Mouse (Mus musculus) limb, embryonic 10.5 days (tissue): ENCODE results near the gene Plek2. TPM values are rescaled to one million over a fixed set of nuclear protein-coding genes. Genes with fewer than 3 reads are reported as not detected.

Source experiments
- DNase-seq: peaks from one replicate; pipeline ENCODE4 v3.0.0-alpha.2; 2017; ENCODE audit warnings: low spot score
- H3K27ac ChIP-seq: fragments of 300-500 bp; sonication (generic); 2 replicates; pipeline ENCODE4 v1.5.1; 2016; ENCODE audit warnings: mild to moderate bottlenecking
- H3K27me3 ChIP-seq: fragments of 300-500 bp; sonication (generic); 2 replicates; pipeline ENCODE4 v1.6.1; 2016; ENCODE audit warnings: low read depth, mild to moderate bottlenecking; ENCODE audit not compliant: poor library complexity, severe bottlenecking
- H3K36me3 ChIP-seq: fragments of 300-500 bp; sonication (generic); 2 replicates; pipeline ENCODE4 v1.6.1; 2016; ENCODE audit warnings: mild to moderate bottlenecking, moderate library complexity
- H3K4me1 ChIP-seq: fragments of 300-500 bp; sonication (generic); 2 replicates; pipeline ENCODE4 v1.6.1; 2016
- H3K4me3 ChIP-seq: fragments of 300-500 bp; sonication (generic); 2 replicates; pipeline ENCODE4 v1.5.1; 2016; ENCODE audit warnings: mild to moderate bottlenecking, moderate library complexity
- H3K9me3 ChIP-seq: fragments of 300-500 bp; sonication (generic); replicated peaks from 2 replicates; pipeline ENCODE4 v1.6.1; 2016; ENCODE audit warnings: mild to moderate bottlenecking
- WGBS: fragments of 180-500 bp; shearing (Covaris S2); methylation state at CpG from one replicate; pipeline ENCODE4 v1.1.7; 2016; 5-methylcytosine and 5-hydroxymethylcytosine counted together
- polyA plus RNA-seq: library from polyadenylated mRNA; unstranded; fragments of >200 nt; fragmentation: Nextera tagmentation; extraction: Ambion mirVana; gene quantifications from 2 replicates; pipeline ENCODE4 v1.2.1, GENCODE M21; 2016

The Plek2 gene
- polyA plus RNA-seq, 1 experiment from 2014 or later = 2.7 TPM

GRCm38 (mm10) chr12:78903313-78903712 is 3.5 kb downstream of the Plek2 start:
- H3K36me3 ChIP-seq = no peaks in the 10 kb centered on the region
- H3K9me3 ChIP-seq = no peaks in the 10 kb centered on the region
- WGBS = 87% methylated on average over 4 of the region's 4 CpGs
- H3K4me1 ChIP-seq = peaks cover 6% of the 10 kb centered on the region
- peaks cover 35% of the 10 kb centered on the region for H3K27me3 ChIP-seq
- DNase-seq = no peak
- no peak overlapping the region for H3K27ac ChIP-seq
- no peak overlapping the region for H3K4me3 ChIP-seq

GRCm38 (mm10) chr12:78901467-78901866 is 5.3 kb downstream of the Plek2 start:
- no peak for DNase-seq
- 86% methylated on average over 5 of the region's 5 CpGs for WGBS

DNA sequence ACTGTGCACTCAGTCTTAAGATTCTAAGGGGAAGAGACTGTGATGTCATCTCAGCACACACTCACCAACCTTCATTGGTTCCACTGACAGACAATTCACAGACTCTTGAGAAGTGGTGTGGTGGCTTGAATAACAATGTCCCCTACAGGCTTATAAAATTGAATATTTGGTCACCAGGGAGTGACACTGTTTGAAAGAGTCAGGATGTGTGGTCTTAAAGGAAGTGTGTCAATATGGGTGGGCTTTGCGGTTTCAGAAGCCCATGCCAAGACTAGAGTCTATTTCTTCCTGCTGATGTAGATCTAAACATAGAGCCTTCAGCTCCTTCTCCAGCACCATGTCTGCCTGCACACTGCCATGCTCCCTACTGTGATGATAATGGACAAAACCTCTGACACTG is 8.9 kb downstream of the Plek2 start:
- WGBS = 96% methylated on average over 1 of the region's 1 CpGs
- DNase-seq = no peak
- no peaks in the 10 kb centered on the region for H3K9me3 ChIP-seq
- no peaks in the 10 kb centered on the region for H3K4me1 ChIP-seq
- H3K27ac ChIP-seq = no peak overlapping the region
- no peaks in the 10 kb centered on the region for H3K36me3 ChIP-seq
- H3K27me3 ChIP-seq = no peaks in the 10 kb centered on the region
- no peak overlapping the region for H3K4me3 ChIP-seq

More at GRCm38 (mm10) chr12:78901467-78901866, 5.3 kb downstream of the Plek2 start:
- peaks cover 16% of the 10 kb centered on the region for H3K27me3 ChIP-seq
- H3K4me1 ChIP-seq = peaks cover under 1% of the 10 kb centered on the region; the same call in 1 of the 2 replicates
- no peak overlapping the region for H3K4me3 ChIP-seq
- no peak overlapping the region for H3K27ac ChIP-seq
- H3K9me3 ChIP-seq = no peaks in the 10 kb centered on the region
- H3K36me3 ChIP-seq = no peaks in the 10 kb centered on the region

DNA sequence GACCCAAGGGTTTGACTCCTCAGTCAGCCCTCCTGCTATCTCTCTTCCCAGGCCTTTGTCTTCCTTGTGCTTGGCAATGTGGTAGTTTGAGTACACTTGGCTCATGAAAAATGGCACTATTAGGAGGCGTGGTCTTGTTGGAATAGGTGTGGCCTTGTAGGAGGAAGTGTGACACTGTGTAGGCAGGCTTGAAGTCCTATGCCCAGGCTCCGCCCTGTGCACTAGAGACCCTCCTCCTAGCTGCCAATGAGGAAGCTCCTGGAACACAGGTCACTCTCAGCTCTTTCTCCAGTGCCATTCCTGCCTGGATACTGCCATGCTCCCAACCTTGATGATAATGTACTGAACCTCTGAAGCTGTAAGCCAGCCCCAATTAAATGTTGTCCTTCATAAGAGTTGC is 15.6 kb downstream of the Plek2 start:
- Histone ChIP-seq H3K9me3 (no peaks in the 10 kb centered on the region), H3K4me3 (no peak overlapping the region), H3K27ac (no peak overlapping the region), H3K4me1 (no peaks in the 10 kb centered on the region), H3K27me3 (no peaks in the 10 kb centered on the region), H3K36me3 (peaks cover 26% of the 10 kb centered on the region)
- DNase-seq = no peak
- 86% methylated on average over 2 of the region's 2 CpGs for WGBS

- no peak overlapping the region for H3K4me3 ChIP-seq
Observed at GRCm38 (mm10) chr12:78890062-78890461, 16.7 kb downstream of the Plek2 start.

DNA sequence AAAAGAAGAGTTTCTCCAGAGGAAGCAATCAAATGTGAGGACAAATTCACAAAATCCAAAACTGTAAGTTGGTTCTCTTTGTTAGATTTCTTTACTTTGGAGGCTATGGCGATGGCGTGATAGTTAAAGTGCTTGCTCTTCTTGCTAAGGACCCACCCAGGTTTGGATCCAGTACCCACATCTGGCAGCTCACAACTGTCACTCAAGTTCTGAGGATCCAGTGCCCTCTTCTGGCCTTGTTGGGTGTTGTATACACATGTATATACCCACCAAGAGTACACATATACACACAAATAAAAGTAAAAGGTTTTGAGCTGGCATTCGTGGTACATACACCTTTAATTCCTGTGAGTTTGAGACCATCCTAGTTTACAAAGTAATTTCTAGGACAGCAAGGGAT is 32.2 kb downstream of the Plek2 start:
- Histone ChIP-seq H3K27ac (no peak overlapping the region), H3K27me3 (no peaks in the 10 kb centered on the region), H3K4me1 (no peaks in the 10 kb centered on the region), H3K36me3 (peaks cover 96% of the 10 kb centered on the region), H3K4me3 (no peak overlapping the region), H3K9me3 (no peaks in the 10 kb centered on the region)
- 97% methylated on average over 3 of the region's 3 CpGs for WGBS
- DNase-seq = no peak

More at GRCm38 (mm10) chr12:78890062-78890461, 16.7 kb downstream of the Plek2 start:
- WGBS = 75% methylated on average over 1 of the region's 1 CpGs
- Histone ChIP-seq H3K27ac (no peak overlapping the region), H3K27me3 (no peaks in the 10 kb centered on the region), H3K4me1 (no peaks in the 10 kb centered on the region), H3K36me3 (peaks cover 37% of the 10 kb centered on the region), H3K9me3 (no peaks in the 10 kb centered on the region)
- no peak for DNase-seq

- Histone ChIP-seq H3K4me1 (peaks cover 2% of the 10 kb centered on the region), H3K9me3 (no peaks in the 10 kb centered on the region), H3K36me3 (peaks cover 82% of the 10 kb centered on the region), H3K4me3 (no peak overlapping the region), H3K27ac (no peak overlapping the region), H3K27me3 (no peaks in the 10 kb centered on the region)
- no peak for DNase-seq
- WGBS = 95% methylated on average over 1 of the region's 1 CpGs
Observed at GRCm38 (mm10) chr12:78868115-78868514, 38.6 kb downstream of the Plek2 start.

- no peak overlapping the region for H3K4me3 ChIP-seq
- no peaks in the 10 kb centered on the region for H3K9me3 ChIP-seq
- no peaks in the 10 kb centered on the region for H3K27me3 ChIP-seq
- no peak overlapping the region for H3K27ac ChIP-seq
- peaks cover 12% of the 10 kb centered on the region for H3K4me1 ChIP-seq
- DNase-seq = no peak
- WGBS = 95% methylated on average over 1 of the region's 1 CpGs
- peaks cover 58% of the 10 kb centered on the region for H3K36me3 ChIP-seq
Observed at GRCm38 (mm10) chr12:78865434-78865833, 41.3 kb downstream of the Plek2 start.

DNA sequence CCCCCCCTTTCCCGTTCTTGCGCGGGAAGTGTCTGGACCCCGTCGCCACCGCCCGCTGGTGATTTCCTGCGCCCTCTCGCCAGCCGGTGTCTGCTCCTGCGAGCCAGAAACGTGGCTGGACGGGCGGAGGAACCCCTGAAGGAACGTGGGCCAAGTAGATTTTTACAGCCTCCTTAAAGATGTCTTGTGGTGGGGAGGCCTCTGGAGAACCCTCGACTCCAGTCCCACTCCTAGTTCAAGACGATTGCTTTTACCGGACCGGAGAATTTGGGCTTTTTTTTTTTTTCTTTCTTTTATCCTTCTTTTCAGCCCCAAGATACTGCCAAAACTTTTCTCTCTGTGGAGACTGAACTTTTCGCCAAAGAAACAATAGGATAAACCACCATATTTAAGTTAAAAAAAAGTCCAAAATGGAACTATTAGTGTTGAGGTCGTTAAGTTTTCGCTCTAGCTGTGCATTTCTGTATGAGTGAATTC is 44.5 kb downstream of the Plek2 start:
- no peaks in the 10 kb centered on the region for H3K27me3 ChIP-seq
- peak overlapping the region; percentile 84 for H3K4me3 ChIP-seq
- DNase-seq = no peak
- H3K27ac ChIP-seq = peak overlapping the region; percentile 96
- H3K4me1 ChIP-seq = peaks cover 21% of the 10 kb centered on the region
- under 1% methylated on average over 22 of the region's 22 CpGs for WGBS
- H3K36me3 ChIP-seq = peaks cover 33% of the 10 kb centered on the region
- no peaks in the 10 kb centered on the region for H3K9me3 ChIP-seq

GRCm38 (mm10) chr12:78861496-78862253 is 45.1 kb downstream of the Plek2 start, which contains the start of the genes Atp6v1d and Eif2s1:
TSS of gene Atp6v1d (minus strand) at chr12:78861638.
TSS of gene Eif2s1 (plus strand) at chr12:78861819.
- peaks cover 21% of the 10 kb centered on the region for H3K4me1 ChIP-seq
- DNase-seq = peak; percentile 100
- peaks cover 30% of the 10 kb centered on the region for H3K36me3 ChIP-seq
- H3K27ac ChIP-seq = peak within 1 kb of the TSS; percentile 96
- no peaks in the 10 kb centered on the region for H3K27me3 ChIP-seq
- WGBS = under 1% methylated on average over 55 of the region's 55 CpGs
- peak within 1 kb of the TSS; percentile 84 for H3K4me3 ChIP-seq
- no peaks in the 10 kb centered on the region for H3K9me3 ChIP-seq

DNA sequence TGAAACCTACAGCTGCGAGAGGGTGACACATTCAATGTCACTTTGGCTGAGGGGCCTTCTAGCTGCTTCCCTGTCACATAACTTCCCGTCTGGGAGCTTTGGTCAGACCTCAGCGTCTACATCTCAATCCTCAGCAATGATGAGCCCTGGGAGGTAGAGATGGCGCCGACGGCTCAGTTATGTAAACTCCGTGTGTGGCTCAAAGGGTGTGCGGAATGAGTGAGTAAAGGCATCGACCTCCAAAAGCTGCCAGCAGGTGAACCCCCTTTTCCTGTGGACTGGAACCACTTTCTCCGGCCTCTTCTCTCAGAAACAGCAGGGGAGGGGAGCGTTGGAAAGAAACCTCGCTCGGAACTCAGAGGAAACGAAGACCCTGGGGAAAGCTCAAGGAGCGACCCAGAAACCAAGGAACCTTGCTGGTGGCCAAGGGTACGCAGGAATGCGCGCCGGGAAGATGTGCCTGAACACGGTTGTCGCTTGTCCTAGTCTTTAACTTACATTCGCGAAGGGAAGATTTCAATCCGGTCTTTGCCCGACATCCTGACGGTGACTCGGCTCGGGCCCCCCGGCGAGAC is 45.8 kb downstream of the Plek2 start:
- H3K36me3 ChIP-seq = peaks cover 34% of the 10 kb centered on the region
- DNase-seq = no peak
- H3K4me3 ChIP-seq = peak overlapping the region; percentile 84
- H3K4me1 ChIP-seq = peaks cover 21% of the 10 kb centered on the region
- H3K27me3 ChIP-seq = no peaks in the 10 kb centered on the region
- H3K9me3 ChIP-seq = no peaks in the 10 kb centered on the region
- H3K27ac ChIP-seq = peak overlapping the region; percentile 96
- WGBS = 1% methylated on average over 30 of the region's 30 CpGs

DNA sequence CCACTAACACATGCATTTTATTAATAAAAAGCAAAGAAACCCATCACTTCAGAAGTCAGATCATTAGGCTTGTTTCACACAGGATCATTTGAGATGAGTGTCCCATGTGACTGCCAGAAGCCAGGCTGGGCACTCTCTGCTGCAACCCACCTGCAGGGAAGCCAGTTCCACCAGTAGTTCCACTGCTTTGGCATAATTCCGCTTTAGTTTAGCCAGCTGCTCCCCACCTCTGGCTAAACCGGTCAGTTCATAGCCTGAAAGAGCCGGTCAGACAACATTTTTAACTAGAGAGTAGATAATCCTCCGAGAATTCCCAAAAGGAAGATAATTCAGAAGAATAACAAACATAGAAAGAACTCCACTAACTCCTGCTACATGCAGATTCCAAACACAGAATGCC is 58.5 kb downstream of the Plek2 start:
- no peaks in the 10 kb centered on the region for H3K9me3 ChIP-seq
- peaks cover 71% of the 10 kb centered on the region for H3K36me3 ChIP-seq
- H3K27me3 ChIP-seq = no peaks in the 10 kb centered on the region
- WGBS = 91% methylated on average over 4 of the region's 4 CpGs
- no peak overlapping the region for H3K27ac ChIP-seq
- no peak for DNase-seq
- no peak overlapping the region for H3K4me3 ChIP-seq
- H3K4me1 ChIP-seq = no peaks in the 10 kb centered on the region

DNA sequence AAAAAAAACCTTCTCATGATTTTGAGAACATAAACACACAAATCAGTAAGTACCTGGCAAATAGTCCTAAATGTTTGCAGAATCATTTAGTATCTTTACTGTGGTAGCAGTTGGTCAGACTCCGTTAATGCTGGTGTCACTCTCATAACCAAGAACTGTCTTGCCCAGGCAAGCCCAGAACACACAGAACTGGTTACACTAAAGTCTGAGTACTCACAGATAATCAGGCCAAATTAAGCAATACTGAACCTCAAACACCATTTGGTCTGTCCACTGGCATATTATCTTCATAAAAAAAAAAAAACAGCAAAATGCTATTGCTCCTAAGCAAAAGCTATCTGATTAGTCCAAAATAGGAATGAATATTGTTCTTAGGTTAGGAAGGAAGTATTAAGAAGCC is 64.3 kb downstream of the Plek2 start:
- WGBS = 84% methylated on average over 1 of the region's 1 CpGs
- no peaks in the 10 kb centered on the region for H3K9me3 ChIP-seq
- no peak overlapping the region for H3K4me3 ChIP-seq
- H3K27ac ChIP-seq = no peak overlapping the region
- no peak for DNase-seq
- peaks cover 84% of the 10 kb centered on the region for H3K36me3 ChIP-seq
- H3K27me3 ChIP-seq = no peaks in the 10 kb centered on the region
- no peaks in the 10 kb centered on the region for H3K4me1 ChIP-seq
